Mouse (Mus musculus): ENCODE measurements around the gene Fam183b. TPM values are rescaled to one million over a fixed set of nuclear protein-coding genes. Genes with fewer than 3 reads are reported as not detected.
"Not testable (repeated sequence)": the region's sequence is repeated elsewhere in the genome, so short reads cannot be mapped to it uniquely, and the experiment has no call there.

Fam183b gene
- polyA plus RNA-seq, 1 experiment from 2014 or later, result 40.1 TPM

DNA sequence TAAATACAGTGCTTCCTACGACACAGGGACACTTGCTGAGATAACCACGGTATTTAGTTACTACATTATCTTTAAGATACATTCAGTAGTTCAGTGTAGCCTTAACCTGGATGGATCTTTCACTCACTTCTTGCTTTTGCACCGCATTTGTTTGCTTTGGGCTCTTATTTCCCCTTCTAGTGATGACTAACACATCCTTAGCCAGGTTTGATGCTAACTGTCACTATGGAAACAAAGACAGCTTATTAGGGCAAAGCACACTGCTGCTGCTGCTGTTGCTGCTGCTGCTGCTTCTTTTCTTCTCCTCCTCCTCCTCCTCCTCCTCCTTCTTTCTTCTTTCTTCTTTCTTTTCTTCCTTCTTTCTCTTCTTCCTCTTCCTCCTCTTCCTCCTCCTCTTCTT, 12.2 kb downstream of the Fam183b start:
- DNase-seq (ENCODE audit: low spot score) (no peak), ATAC-seq (replicated peaks; ENCODE audit: low FRiP score, low TSS enrichment, low read depth) (no peak)
- Histone ChIP-seq H3K9me3 (ENCODE audit: control insufficient read depth, low read length) (no peaks in the 10 kb centered on the region), H3K27me3 (replicated peaks; ENCODE audit: control insufficient read depth, insufficient read depth, low read length) (no peaks in the 10 kb centered on the region), H3K4me3 (ENCODE audit: low read depth, low read length) (no peak overlapping the region), H3K9ac (ENCODE audit: low read length) (no peak overlapping the region), H3K4me2 (ENCODE audit: low read length) (no peak overlapping the region), H3K27ac (ENCODE audit: low read depth) (no peak overlapping the region), H3K36me3 (ENCODE audit: control insufficient read depth, insufficient read depth, low read length) (no peaks in the 10 kb centered on the region), H3K4me1 (replicated peaks; ENCODE audit: control insufficient read depth, insufficient read depth, low read length) (no peaks in the 10 kb centered on the region)
- WGBS, result 30% methylated on average over 3 of the region's 3 CpGs

DNA sequence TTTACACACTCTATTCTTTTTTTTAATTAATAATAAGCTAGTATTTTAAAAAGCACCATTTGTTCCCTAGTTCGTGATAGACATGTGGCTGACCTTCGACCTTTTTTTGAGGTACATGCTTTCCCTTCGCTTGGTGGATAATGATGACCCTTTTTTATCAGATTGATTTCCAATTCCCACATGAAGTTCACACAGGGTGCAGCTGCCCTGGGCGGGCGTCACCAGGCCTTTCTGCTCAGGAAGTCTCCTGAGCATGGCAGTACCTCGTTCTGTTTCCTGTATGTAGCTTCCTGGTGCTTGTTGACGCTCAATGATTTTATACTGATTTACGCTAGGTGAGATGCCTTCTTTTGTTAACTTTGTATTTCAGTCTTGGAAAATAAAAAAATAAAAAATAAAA, 13.4 kb downstream of the Fam183b start:
- no peaks in the 10 kb centered on the region for H3K4me1 ChIP-seq (replicated peaks; ENCODE audit: control insufficient read depth, insufficient read depth, low read length)
- H3K9me3 ChIP-seq (ENCODE audit: control insufficient read depth, low read length), result no peaks in the 10 kb centered on the region
- DNase-seq (ENCODE audit: low spot score) (peak; percentile 21), ATAC-seq (replicated peaks; ENCODE audit: low FRiP score, low TSS enrichment, low read depth) (no peak)
- no peak overlapping the region for H3K9ac ChIP-seq (ENCODE audit: low read length)
- WGBS, result 82% methylated on average over 8 of the region's 8 CpGs
- no peak overlapping the region for H3K4me3 ChIP-seq (ENCODE audit: low read depth, low read length)
- no peaks in the 10 kb centered on the region for H3K36me3 ChIP-seq (ENCODE audit: control insufficient read depth, insufficient read depth, low read length)
- H3K27me3 ChIP-seq (replicated peaks; ENCODE audit: control insufficient read depth, insufficient read depth, low read length), result no peaks in the 10 kb centered on the region
- H3K4me2 ChIP-seq (ENCODE audit: low read length), result no peak overlapping the region
- no peak overlapping the region for H3K27ac ChIP-seq (ENCODE audit: low read depth)

DNA sequence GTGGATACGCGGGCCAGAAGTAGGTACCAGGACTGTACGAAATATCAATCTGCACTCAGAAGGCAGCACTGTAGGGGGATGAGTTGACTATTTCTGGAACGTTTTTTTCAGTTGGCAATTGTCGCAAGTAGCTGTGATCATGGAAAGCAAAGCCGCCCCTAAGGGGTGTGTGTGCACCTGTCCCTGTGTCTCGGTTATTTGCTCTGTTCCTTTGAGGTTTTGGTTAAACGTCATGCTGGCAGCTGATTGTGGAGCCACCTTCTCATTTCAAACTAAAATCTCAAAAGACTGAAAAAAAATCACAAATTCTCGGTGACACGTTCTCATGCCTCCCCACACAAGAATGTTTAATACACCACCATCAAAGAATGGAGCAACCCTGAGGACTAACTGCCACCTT, 14.1 kb downstream of the Fam183b start:
- DNase-seq (ENCODE audit: low spot score) (peak; percentile 21), ATAC-seq (replicated peaks; ENCODE audit: low FRiP score, low TSS enrichment, low read depth) (no peak)
- Histone ChIP-seq H3K4me2 (ENCODE audit: low read length) (no peak overlapping the region), H3K27me3 (replicated peaks; ENCODE audit: control insufficient read depth, insufficient read depth, low read length) (no peaks in the 10 kb centered on the region), H3K9ac (ENCODE audit: low read length) (no peak overlapping the region), H3K4me3 (ENCODE audit: low read depth, low read length) (no peak overlapping the region), H3K36me3 (ENCODE audit: control insufficient read depth, insufficient read depth, low read length) (no peaks in the 10 kb centered on the region), H3K4me1 (replicated peaks; ENCODE audit: control insufficient read depth, insufficient read depth, low read length) (no peaks in the 10 kb centered on the region), H3K9me3 (ENCODE audit: control insufficient read depth, low read length) (no peaks in the 10 kb centered on the region), H3K27ac (ENCODE audit: low read depth) (no peak overlapping the region)
- 90% methylated on average over 10 of the region's 10 CpGs for WGBS

DNA sequence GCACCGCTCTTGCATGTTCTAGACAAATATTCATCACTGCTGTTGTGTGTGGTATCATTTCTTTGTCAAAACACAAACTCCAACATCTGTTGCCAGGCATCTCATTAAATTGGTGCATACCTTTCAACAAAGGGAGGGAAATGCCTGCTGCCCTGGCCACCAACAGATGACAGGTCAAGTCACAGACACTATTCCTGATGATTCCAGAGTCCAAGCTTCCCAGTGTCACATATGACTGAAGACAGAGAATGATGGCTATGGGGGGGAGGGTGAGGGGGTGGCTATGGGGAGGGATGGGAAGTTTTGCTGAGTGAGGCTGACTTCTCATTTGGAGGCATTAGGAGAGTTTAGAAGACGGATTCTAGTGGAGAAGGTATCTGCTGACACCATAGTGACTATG, 17.6 kb downstream of the Fam183b start:
- Histone ChIP-seq H3K4me1 (replicated peaks; ENCODE audit: control insufficient read depth, insufficient read depth, low read length) (no peaks in the 10 kb centered on the region), H3K27me3 (replicated peaks; ENCODE audit: control insufficient read depth, insufficient read depth, low read length) (no peaks in the 10 kb centered on the region), H3K36me3 (ENCODE audit: control insufficient read depth, insufficient read depth, low read length) (no peaks in the 10 kb centered on the region), H3K4me3 (ENCODE audit: low read depth, low read length) (no peak overlapping the region), H3K4me2 (ENCODE audit: low read length) (no peak overlapping the region), H3K9ac (ENCODE audit: low read length) (no peak overlapping the region), H3K27ac (ENCODE audit: low read depth) (no peak overlapping the region), H3K9me3 (ENCODE audit: control insufficient read depth, low read length) (no peaks in the 10 kb centered on the region)
- DNase-seq (ENCODE audit: low spot score) (peak; percentile 16), ATAC-seq (replicated peaks; ENCODE audit: low FRiP score, low TSS enrichment, low read depth) (no peak)
- 82% methylated on average over 2 of the region's 2 CpGs for WGBS

DNA sequence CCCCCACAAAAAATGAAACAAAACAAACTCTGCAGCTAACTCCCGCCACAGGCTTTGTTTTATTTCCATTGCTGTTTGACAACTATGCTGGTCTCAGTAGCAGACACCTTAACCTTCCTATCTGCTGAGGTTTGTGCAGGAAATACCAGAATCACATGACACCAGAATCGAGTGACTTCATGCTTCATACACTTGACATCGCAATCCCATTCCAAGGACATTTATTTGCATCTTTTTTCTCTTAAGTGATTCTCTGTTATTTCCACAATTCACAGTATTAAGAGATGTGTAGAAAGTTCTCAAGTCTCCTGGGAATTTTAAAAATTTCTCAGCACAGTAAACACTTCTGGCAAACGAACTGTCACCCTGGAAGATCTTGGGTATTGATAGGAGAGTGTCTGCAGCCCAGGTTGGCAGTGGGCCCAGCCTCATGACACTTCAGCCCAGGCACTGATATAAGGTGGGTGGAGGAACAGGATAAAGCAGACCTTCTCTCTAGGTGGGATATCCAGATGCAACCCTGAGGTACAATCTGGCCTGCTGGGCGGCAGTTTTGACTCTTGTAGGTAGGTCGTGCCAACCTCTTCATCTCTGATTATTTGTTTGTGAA, 19.2 kb downstream of the Fam183b start, which contains the start of gene Olfr314:
Gene Olfr314, plus strand, starts transcription at position 473 of the 610 bp plus-strand sequence.
- no peaks in the 10 kb centered on the region for H3K9me3 ChIP-seq (ENCODE audit: control insufficient read depth, low read length)
- no peak within 1 kb of the TSS for H3K4me3 ChIP-seq (ENCODE audit: low read depth, low read length)
- H3K27ac ChIP-seq (ENCODE audit: low read depth), result no peak within 1 kb of the TSS
- WGBS, result 70% methylated on average over 6 of the region's 6 CpGs
- DNase-seq (ENCODE audit: low spot score) (peak; percentile 13), ATAC-seq (replicated peaks; ENCODE audit: low FRiP score, low TSS enrichment, low read depth) (no peak)
- H3K4me1 ChIP-seq (replicated peaks; ENCODE audit: control insufficient read depth, insufficient read depth, low read length), result no peaks in the 10 kb centered on the region
- no peak within 1 kb of the TSS for H3K9ac ChIP-seq (ENCODE audit: low read length)
- H3K4me2 ChIP-seq (ENCODE audit: low read length), result no peak within 1 kb of the TSS
- H3K36me3 ChIP-seq (ENCODE audit: control insufficient read depth, insufficient read depth, low read length), result no peaks in the 10 kb centered on the region
- H3K27me3 ChIP-seq (replicated peaks; ENCODE audit: control insufficient read depth, insufficient read depth, low read length), result no peaks in the 10 kb centered on the region

DNA sequence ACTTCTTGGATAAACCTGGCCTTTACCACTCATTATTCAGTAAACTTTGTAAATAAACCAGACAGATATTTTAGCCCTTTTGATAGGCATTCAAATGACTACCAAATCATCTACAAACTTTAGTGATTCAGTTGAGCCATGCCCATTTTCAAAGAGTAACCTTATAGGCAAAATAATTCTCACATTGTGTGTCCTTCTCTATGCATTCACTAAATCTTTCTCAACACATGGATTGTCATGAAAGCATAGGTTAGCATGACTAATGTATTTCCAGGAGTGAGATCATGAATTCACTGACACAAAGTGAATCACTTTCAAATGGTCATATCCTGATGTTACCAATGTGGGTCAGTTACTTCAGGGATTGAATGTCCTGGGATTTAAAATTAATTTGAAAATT, 28.9 kb downstream of the Fam183b start, which contains the start of gene Olfr315:
Gene Olfr315, plus strand, starts transcription at position 301 of the 400 bp plus-strand sequence.
- H3K4me1 ChIP-seq (replicated peaks; ENCODE audit: control insufficient read depth, insufficient read depth, low read length), result no peaks in the 10 kb centered on the region
- no peaks in the 10 kb centered on the region for H3K36me3 ChIP-seq (ENCODE audit: control insufficient read depth, insufficient read depth, low read length)
- no peaks in the 10 kb centered on the region for H3K9me3 ChIP-seq (ENCODE audit: control insufficient read depth, low read length)
- H3K4me2 ChIP-seq (ENCODE audit: low read length), result no peak within 1 kb of the TSS
- H3K27me3 ChIP-seq (replicated peaks; ENCODE audit: control insufficient read depth, insufficient read depth, low read length), result no peaks in the 10 kb centered on the region
- DNase-seq (ENCODE audit: low spot score) (no peak), ATAC-seq (replicated peaks; ENCODE audit: low FRiP score, low TSS enrichment, low read depth) (no peak)
- no peak within 1 kb of the TSS for H3K27ac ChIP-seq (ENCODE audit: low read depth)
- no peak within 1 kb of the TSS for H3K4me3 ChIP-seq (ENCODE audit: low read depth, low read length)
- no peak within 1 kb of the TSS for H3K9ac ChIP-seq (ENCODE audit: low read length)

DNA sequence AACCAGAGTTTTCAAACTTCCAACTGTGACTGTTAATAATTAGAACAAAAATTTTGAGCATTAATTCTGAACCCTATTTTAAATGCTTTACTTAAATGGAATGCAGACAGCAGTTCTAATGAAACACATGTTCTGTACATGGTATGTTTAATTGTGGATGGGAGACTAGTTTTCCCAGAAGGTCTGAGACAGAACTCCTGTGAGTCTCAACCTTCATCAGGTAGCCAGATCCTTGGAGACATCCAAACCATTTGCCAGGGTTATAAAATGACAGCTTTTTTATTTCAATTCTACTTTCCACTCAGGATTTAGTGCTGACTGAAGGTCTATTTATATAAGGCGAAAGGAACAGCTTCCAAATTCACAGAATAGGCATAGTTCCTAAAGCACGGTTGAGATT, 49.3 kb downstream of the Fam183b start, which contains the start of gene Olfr316:
Gene Olfr316, plus strand, starts transcription at position 301 of the 400 bp plus-strand sequence.
- no peaks in the 10 kb centered on the region for H3K36me3 ChIP-seq (ENCODE audit: control insufficient read depth, insufficient read depth, low read length)
- no peaks in the 10 kb centered on the region for H3K27me3 ChIP-seq (replicated peaks; ENCODE audit: control insufficient read depth, insufficient read depth, low read length)
- no peak within 1 kb of the TSS for H3K27ac ChIP-seq (ENCODE audit: low read depth)
- no peak within 1 kb of the TSS for H3K4me2 ChIP-seq (ENCODE audit: low read length)
- no peaks in the 10 kb centered on the region for H3K4me1 ChIP-seq (replicated peaks; ENCODE audit: control insufficient read depth, insufficient read depth, low read length)
- no peak within 1 kb of the TSS for H3K4me3 ChIP-seq (ENCODE audit: low read depth, low read length)
- no peak for ATAC-seq (replicated peaks; ENCODE audit: low FRiP score, low TSS enrichment, low read depth)
- WGBS, result 82% methylated on average over 2 of the region's 2 CpGs
- H3K9me3 ChIP-seq (ENCODE audit: control insufficient read depth, low read length), result no peaks in the 10 kb centered on the region
- no peak for DNase-seq (ENCODE audit: low spot score)
- H3K9ac ChIP-seq (ENCODE audit: low read length), result no peak within 1 kb of the TSS

DNA sequence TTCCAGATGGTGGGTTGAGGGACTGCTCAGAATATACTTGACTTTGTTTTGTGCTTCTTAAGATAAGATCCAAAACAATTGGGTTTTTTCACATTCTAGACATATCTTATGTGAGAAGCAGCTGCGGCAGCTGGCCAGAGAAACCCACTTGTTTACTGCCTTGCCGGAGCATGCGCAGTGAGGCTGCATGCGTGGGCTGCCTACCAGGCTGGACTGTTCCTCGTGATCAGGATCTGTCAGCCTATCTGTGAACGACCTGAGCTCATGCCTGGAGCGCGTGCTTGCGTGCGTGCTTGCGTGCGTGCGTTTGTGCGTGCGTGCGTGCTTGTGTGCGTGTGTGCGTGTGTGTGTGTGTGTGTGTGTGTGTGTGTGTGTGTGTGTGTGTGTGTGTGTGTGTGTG, 50.7 kb downstream of the Fam183b start:
- H3K4me3 ChIP-seq (ENCODE audit: low read depth, low read length); H3K4me2 ChIP-seq (ENCODE audit: low read length); H3K36me3 ChIP-seq (ENCODE audit: control insufficient read depth, insufficient read depth, low read length); H3K9me3 ChIP-seq (ENCODE audit: control insufficient read depth, low read length); H3K27me3 ChIP-seq (replicated peaks; ENCODE audit: control insufficient read depth, insufficient read depth, low read length); H3K4me1 ChIP-seq (replicated peaks; ENCODE audit: control insufficient read depth, insufficient read depth, low read length); H3K27ac ChIP-seq (ENCODE audit: low read depth); ATAC-seq (replicated peaks; ENCODE audit: low FRiP score, low TSS enrichment, low read depth); H3K9ac ChIP-seq (ENCODE audit: low read length); DNase-seq (ENCODE audit: low spot score): not testable (repeated sequence)
- 84% methylated on average over 18 of the region's 18 CpGs for WGBS
